Mouse (Mus musculus) urinary bladder, adult 18-20 months (tissue): ENCODE results near the gene Rffl.
A peak's percentile ranks its signal among the peaks of the same experiment; 100 is the strongest.
"Not testable (repeated sequence)": the region's sequence is repeated elsewhere in the genome, so short reads cannot be mapped to it uniquely, and the experiment has no call there.

Source experiments
- DNase-seq, 2 experiments: peaks; one replicate each; pipeline ENCODE4 v3.0.0; 2022; ENCODE audit warnings: low spot score in 2 of 2, mixed read lengths in 2 of 2

Rffl gene

GRCm38 (mm10) chr11:82845415-82846078 lies 25.5 kb downstream of the Rffl start:
- peak; percentile 48 to 74 for DNase-seq

DNA sequence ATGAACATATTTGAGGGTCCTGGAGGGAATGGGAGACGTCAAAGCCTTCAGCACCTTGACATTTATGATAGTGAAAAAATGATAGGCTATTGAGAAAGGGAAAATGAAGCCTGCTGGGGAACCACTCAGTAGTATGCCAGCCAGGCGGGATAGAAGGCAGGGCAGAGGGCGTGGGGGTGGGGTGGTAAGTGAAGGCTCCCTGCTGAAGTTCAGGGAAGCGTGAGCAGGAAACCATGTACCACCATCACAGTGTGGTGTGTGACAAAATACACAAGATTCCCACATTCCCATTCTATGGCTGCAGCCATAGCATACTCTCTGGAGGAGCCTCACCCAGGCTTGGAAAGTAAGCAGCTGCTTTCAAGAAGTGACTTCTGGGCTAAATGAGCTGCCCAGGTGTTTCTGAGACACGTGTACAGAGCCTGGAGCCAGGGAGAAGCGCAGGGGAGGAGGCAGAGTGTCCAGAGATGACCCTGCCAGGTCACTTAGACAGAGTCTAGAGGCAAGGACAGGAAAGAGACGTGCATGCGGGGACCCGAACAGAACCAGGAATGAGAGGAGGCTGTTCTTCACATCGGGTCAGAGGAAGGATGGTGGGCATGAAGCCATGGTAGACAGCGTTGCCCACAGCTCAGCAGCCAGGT lies 26.1 kb downstream of the Rffl start:
- DNase-seq, result no peak

DNA sequence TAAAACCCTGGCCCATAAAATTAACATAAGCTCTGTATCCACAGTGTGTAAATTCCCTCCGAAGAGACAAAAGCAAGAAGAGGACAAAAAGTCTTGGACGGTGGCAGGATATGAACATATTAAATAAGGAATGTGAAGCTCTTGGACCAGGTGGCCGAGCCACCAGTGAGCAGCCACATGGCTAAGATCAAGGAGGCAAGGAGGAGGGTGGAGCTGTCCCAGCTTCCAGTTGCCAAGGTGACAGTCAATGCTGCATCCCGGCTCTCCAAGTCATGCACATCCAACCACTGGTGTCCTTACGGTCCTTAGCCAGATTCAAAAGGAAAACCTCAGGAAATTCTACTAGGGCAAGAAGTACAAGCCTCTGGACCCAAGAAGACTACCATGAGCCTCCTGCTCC lies 32.5 kb downstream of the Rffl start:
- no peak for DNase-seq

DNA sequence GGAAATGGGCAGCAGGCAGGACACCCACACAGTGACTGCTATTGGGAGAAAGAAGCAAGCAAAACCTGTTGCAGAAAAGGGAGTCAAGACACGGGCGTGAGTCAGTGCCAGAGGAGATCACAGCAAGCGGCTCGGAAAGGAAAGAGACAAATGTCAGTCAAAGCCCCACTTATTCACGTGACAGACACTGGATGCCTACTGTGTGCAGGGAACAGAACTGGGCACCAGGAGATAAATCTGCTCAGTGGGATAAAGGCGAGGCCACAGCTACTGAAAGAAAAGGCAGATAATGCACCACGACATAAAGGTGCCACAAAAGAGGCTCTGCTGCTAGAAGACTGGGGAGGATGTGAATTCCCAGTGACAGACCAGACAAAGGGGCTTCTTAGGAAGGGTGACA lies 33.2 kb downstream of the Rffl start:
- DNase-seq, result no peak

DNA sequence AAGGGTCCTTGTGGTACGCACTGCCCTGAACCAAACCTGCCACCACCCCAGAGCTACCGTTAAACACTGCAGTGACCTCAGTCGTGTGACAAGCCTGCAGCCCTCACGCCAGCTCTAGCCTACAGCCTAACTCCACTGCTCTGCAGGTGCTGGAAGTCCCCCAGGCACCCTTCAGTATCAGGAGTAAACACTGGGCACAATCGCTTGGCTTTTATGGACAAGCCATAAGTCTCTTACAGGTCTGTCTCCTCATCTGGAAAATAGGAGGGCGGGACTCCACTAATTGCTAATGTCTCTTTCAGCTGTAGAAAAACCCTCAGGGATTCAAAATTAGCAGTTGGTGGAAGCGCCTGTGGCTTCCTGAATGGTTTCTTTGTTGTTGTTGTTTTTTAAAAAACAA lies 33.8 kb downstream of the Rffl start:
- no peak for DNase-seq

GRCm38 (mm10) chr11:82835616-82836432 lies 35.2 kb downstream of the Rffl start:
- DNase-seq, result no peak

GRCm38 (mm10) chr11:82834359-82834758 lies 36.7 kb downstream of the Rffl start:
- not testable (repeated sequence) for DNase-seq

- DNase-seq, result no peak
Measured at GRCm38 (mm10) chr11:82833929-82834328, 37.1 kb downstream of the Rffl start.

DNA sequence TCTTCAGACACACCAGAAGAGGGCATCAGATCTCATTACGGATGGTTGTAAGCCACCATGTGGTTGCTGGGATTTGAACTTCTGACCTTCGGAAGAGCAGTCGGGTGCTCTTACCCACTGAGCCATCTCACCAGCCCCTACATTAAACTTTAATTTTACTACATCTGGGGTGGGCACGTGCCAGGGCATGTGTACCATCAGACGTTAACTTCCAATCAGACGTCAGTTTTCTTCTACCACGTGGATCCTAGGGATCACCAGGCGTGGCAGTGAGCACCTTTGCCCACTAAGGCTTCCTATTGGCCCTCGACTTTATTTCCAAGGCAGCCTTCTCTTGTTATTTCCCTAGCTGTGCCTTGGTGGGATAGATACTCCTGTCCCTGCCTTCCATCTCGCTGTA lies 38.6 kb downstream of the Rffl start:
- not testable (repeated sequence) for DNase-seq

GRCm38 (mm10) chr11:82831008-82831893 lies 39.8 kb downstream of the Rffl start:
- no peak for DNase-seq

GRCm38 (mm10) chr11:82826818-82827217 lies 44.2 kb downstream of the Rffl start:
- DNase-seq, result no peak

GRCm38 (mm10) chr11:82820788-82821456 lies 50.1 kb downstream of the Rffl start:
- no peak for DNase-seq

- no peak for DNase-seq
Measured at GRCm38 (mm10) chr11:82819350-82819749, 51.7 kb downstream of the Rffl start.

DNA sequence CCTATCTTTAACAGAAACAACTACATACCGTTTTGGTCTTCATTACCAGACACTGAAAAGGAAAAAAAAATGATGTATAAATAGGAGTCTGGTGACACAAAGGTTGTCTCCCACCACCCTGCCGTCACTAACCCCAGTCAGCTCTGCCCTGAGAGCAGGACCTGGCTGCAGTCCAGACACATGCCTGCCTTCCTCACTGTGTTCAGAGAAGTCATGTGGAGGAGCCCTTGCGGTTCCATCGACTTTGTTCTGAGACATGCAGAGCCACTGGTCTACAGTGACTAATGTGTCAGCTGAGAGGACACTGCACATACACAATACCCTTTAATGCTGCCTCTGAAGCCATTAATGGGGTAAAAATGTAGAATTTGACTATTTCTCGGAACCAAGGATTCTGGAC lies 62.5 kb downstream of the Rffl start:
- no peak for DNase-seq

DNA sequence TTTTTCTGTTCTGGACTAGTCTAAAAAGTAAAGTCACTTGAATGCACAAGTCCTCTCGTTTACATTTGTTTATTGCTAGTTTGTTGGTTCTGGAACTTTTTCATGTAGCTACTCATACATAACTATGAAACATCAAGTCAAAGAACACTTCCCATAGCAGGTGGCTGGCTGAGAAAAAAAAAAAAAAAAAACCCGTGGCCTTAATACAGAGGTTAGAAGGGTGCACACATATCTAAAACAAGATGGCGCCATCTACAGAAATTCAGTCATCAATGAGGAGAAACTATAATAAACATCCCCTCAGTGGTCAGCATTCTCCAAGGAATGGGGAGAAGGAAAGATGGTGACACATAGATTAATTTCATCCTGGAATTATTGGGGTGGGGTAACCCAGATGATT lies 63.6 kb downstream of the Rffl start:
- no peak for DNase-seq

GRCm38 (mm10) chr11:82806656-82807055 lies 64.4 kb downstream of the Rffl start:
- DNase-seq, result no peak

DNA sequence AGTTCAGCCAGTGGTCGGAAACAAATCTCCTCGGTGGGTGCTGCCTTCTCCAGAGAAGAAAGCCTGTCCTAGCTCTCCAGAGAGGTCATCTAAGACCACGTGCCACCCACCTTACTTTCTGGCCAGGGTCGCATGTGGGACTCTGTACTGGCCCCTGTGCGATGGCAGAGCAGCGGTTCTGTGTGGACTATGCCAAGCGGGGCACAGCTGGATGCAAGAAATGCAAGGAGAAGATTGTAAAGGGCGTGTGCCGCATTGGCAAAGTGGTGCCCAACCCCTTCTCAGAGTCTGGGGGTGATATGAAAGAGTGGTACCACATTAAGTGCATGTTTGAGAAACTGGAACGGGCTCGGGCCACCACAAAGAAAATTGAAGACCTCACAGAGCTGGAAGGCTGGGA lies 87.6 kb downstream of the Rffl start:
- no peak for DNase-seq

- no peak for DNase-seq
Measured at GRCm38 (mm10) chr11:82782197-82782596, 88.8 kb downstream of the Rffl start.

DNA sequence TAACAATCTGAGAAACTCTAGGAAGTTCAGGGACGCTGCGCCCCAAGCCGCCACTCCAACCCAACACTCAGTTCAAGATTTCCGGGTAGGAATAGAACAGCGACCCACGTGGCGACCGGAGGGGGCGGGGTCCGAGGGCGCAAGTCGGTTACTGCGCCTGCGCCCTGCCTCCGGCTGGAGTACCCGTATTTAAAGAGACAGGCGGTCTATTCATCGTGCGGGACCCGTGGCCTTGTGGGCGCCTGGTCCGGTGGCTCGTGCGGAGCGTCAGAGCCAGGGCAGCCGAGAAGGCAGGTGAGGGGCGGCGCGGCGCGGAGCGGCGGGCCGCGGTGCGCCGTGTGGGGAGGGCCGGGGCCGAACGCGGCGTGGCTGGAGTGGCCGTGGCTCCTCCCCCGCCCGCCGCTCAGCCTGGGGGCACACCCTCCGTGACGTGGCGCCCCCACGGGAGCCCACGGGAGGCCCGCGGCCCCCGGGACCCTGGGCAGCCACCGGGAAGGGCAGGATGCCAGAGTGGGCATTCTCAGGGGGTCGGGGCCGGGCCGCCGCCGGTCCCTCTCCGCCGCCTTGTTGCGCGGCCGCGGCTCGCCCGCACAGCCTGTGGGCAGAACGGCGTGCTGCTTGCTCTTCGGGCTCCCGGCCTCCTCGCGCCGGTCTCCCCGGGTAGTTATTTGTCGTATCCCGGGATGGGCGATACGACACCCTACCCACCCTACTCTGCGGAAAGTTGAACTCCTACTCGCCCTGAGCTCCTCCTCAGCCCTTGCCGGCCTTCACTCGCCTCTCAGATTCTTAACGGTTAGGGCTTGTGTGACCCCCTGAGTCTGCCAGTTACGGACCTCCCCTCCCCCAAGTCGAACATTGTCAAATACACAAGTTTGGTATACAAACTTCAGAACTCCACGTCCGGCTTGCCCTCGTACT lies 89.8 kb downstream of the Rffl start, which contains the start of gene Lig3:
Lig3 (plus strand) TSS at position 126 of the 921 bp plus-strand sequence.
- DNase-seq, result peak; percentile 89 to 90

- no peak for DNase-seq
Measured at GRCm38 (mm10) chr11:82780134-82780533, 90.9 kb downstream of the Rffl start.
